Mouse (Mus musculus) G1E (cell line): ENCODE measurements around the gene Pitpna. TPM values are rescaled to one million over a fixed set of nuclear protein-coding genes. Genes with fewer than 3 reads are reported as not detected.
A peak's percentile ranks its signal among the peaks of the same experiment; 100 is the strongest.

Experiments
- ATAC-seq: 2 replicates; pipeline ENCODE4 v1.8.0; 2016; ENCODE audit warnings: mild to moderate bottlenecking; ENCODE audit not compliant: insufficient number of reproducible peaks, poor library complexity, low FRiP score, severe bottlenecking; ENCODE audit errors: extremely low read depth
- DNase-seq: peaks from one replicate; pipeline ENCODE4 v3.0.0; 2012; ENCODE audit warnings: low spot score
- H3K27me3 ChIP-seq: 2 replicates; pipeline ENCODE4 v1.6.1; 2012; ENCODE audit warnings: mild to moderate bottlenecking, low read length, inconsistent platforms; ENCODE audit not compliant: insufficient read depth
- H3K36me3 ChIP-seq: replicated peaks from 2 replicates; pipeline ENCODE3; 2012; ENCODE audit warnings: mild to moderate bottlenecking, inconsistent platforms
- H3K4me1 ChIP-seq: 2 replicates; pipeline ENCODE4 v1.6.1; 2012; ENCODE audit warnings: low read depth, low read length, inconsistent platforms, mixed read lengths; ENCODE audit not compliant: insufficient read depth
- H3K4me3 ChIP-seq: 2 replicates; pipeline ENCODE4 v1.5.1; 2012; ENCODE audit warnings: low read depth, mild to moderate bottlenecking, inconsistent platforms, low read length, moderate library complexity, mixed read lengths
- H3K9me3 ChIP-seq: replicated peaks from 2 replicates; pipeline ENCODE4 v1.6.1; 2012; ENCODE audit warnings: inconsistent platforms
- CTCF ChIP-seq: IDR thresholded peaks from 2 replicates; pipeline ENCODE4 v1.5.1; 2012; ENCODE audit warnings: low read depth, low read length, inconsistent platforms, mixed read lengths
- GATA1 ChIP-seq: IDR thresholded peaks from 2 replicates; pipeline ENCODE4 v1.6.1; 2012; ENCODE audit warnings: borderline replicate concordance, low read length, inconsistent platforms, mixed read lengths
- GATA2 ChIP-seq: IDR thresholded peaks from 2 replicates; pipeline ENCODE4 v1.6.1; 2012; ENCODE audit warnings: low read depth, low read length, inconsistent platforms, borderline replicate concordance
- POLR2AphosphoS5 ChIP-seq: IDR thresholded peaks from 2 replicates; pipeline ENCODE4 v1.6.1; 2012; ENCODE audit warnings: low read depth, low read length, inconsistent platforms; ENCODE audit not compliant: insufficient replicate concordance
- TAL1 ChIP-seq: conservative IDR thresholded peaks from 2 replicates; pipeline ENCODE4 v1.6.1; 2012; ENCODE audit warnings: low read depth, low read length, inconsistent platforms, mixed read lengths
- polyA plus RNA-seq: library from polyadenylated mRNA; stranded (reverse); fragments of >175 nt; gene quantifications from 2 replicates; pipeline ENCODE4 v1.2.3, GENCODE M21; 2012
- total RNA-seq, 2 experiments: library from RNA; stranded (forward) in 1 of 2; stranded (reverse) in 1 of 2; fragments of 200-1000 nt in 1 of 2; fragments of >200 nt in 1 of 2; fragmentation: Nextera tagmentation in 1 of 2; gene quantifications; 2 replicates each; pipeline ENCODE4 v1.2.3; 2014 to 2017

Pitpna gene
- total and polyA plus RNA-seq, 3 experiments, result 24.5 to 97.5 (median 43.2) TPM

DNA sequence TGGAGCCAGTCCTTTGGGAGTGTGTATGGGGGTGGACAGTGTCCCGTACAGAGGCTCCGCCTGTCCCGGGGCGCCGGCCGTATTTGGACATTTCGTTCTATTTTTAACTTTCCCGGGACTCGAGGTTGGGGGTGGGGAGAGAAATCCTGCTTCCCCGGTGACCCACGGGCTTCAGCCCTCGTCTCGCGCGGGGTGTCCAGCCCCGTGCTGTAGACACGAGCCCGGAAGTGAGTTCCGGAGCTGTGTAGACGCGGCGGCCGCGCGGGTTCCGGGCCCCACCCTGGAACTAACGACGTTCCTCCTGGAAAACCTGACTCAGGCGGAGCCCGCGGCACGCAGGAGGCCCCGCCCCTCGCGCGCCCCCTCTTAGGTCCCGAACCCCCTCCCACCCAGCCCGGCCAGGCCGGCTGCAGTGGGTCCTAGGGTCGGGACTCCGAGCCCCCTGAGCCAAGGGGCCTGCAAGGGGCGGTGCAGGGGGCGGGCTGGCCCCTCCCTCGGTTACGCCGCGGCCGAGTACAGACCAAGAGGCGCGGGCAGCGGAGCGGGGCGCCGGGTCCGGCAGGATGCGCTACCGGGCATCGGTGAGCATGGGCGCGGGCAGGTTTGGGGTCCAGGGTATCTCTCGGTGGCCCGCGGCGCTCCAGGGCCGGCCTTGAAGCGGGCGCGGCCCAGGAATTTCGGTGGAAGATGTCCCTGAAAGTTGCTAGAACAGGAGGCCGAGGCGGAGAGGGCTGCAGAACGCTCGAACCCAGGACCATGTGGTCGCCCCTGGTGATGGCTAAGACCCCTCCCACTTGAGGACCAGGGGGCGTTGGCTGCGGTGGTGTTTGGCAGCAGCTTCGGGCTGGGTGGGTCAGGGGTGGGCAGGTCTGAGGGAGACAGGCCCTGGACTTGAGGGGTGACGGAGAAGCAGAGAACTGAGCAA, 68.0 kb downstream of the Pitpna start:
- peak; percentile 63 for DNase-seq
- no peak for TF ChIP-seq CTCF
- no peak for TF ChIP-seq TAL1
- no peak for TF ChIP-seq POLR2AphosphoS5
- TF ChIP-seq GATA2, result no peak
- TF ChIP-seq GATA1, result no peak
- no peak for ATAC-seq
- H3K4me3 ChIP-seq, result peak overlapping the region; percentile 80
- peaks cover 42% of the 10 kb centered on the region for H3K36me3 ChIP-seq
- H3K4me1 ChIP-seq, result peaks cover 68% of the 10 kb centered on the region
- H3K9me3 ChIP-seq, result no peaks in the 10 kb centered on the region
- H3K27me3 ChIP-seq, result no peaks in the 10 kb centered on the region

DNA sequence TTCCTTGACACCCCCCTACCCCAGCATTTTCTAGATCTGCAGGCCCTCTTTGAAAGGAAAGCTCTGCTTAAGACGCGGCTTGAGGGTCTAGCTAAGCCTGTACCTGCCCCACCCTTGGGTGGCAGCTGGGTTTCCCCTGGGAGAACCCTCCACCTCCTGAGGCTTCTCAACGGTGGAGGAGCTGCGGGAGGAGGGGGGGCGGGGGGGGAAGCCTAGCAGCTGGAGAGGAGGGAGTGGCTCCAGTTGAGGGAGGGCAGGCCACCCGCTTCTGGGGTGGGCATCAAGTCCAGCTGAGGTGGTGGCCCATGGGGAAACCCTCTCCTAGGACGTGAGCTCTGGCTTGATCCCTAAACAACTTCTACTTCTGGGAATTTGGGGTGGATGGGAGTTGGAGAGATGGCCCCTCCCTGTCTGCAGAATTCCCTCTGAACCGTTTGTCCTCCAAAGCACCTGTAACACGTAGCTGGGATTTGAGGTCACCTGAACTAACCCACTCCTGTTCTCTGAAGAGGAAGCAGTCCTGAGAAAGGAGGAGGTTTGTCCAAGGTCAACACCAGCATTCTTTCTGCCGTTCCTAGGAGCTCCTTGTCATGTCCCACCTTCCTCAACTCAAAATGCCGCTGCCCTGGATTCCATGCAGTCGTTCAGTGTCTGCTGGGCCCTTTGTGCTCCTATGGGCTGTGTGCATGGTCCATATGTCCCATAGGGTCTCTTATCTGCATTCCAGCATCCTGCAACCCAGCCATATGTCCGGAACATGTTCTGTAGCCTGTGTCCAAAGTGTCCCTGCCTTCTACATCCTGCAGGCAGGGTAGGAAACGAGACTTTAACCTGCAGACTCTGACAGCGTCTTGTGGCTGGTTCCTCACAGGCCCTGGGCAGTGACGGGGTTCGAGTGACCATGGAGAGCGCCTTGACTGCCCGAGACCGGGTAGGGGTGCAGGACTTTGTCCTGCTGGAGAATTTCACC, 69.0 kb downstream of the Pitpna start:
- ATAC-seq (no peak), DNase-seq (peak; percentile 35)
- Histone ChIP-seq H3K4me1 (peaks cover 63% of the 10 kb centered on the region), H3K27me3 (no peaks in the 10 kb centered on the region), H3K9me3 (no peaks in the 10 kb centered on the region), H3K36me3 (peaks cover 52% of the 10 kb centered on the region), H3K4me3 (peak overlapping the region; percentile 80)
- TF ChIP-seq TAL1 (no peak), CTCF (no peak), POLR2AphosphoS5 (no peak), GATA2 (no peak), GATA1 (no peak)

DNA sequence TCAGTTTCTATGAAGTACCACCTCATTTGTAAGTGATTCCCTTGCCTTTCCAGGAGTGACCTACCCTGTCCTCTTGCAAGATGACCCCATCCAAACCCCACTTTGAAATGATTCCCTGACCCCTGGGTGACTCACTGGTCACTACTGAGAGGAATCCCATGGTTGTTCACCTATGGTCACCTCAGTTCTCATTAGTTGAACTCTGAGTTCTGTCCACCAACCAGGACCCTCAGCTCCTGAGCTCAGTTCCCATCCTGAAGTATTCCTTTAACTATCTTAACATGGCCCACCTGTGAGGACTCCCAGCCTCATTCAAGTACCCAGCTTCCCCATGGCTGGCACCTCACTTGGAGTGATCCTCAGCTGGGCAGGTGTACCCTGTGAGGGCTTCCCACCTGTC, 69.9 kb downstream of the Pitpna start:
- H3K36me3 ChIP-seq, result peaks cover 61% of the 10 kb centered on the region
- H3K27me3 ChIP-seq, result no peaks in the 10 kb centered on the region
- TF ChIP-seq GATA1 (no peak), CTCF (no peak), TAL1 (no peak), GATA2 (no peak), POLR2AphosphoS5 (no peak)
- H3K9me3 ChIP-seq, result no peaks in the 10 kb centered on the region
- no peak overlapping the region for H3K4me3 ChIP-seq
- ATAC-seq (no peak), DNase-seq (no peak)
- H3K4me1 ChIP-seq, result peaks cover 55% of the 10 kb centered on the region

- ATAC-seq (no peak), DNase-seq (no peak)
- TF ChIP-seq CTCF (no peak), GATA1 (no peak), TAL1 (no peak), GATA2 (no peak), POLR2AphosphoS5 (no peak)
- H3K4me1 ChIP-seq, result peaks cover 50% of the 10 kb centered on the region
- H3K36me3 ChIP-seq, result peaks cover 65% of the 10 kb centered on the region
- H3K9me3 ChIP-seq, result no peaks in the 10 kb centered on the region
- H3K4me3 ChIP-seq, result no peak overlapping the region
- no peaks in the 10 kb centered on the region for H3K27me3 ChIP-seq
These were observed 70.4 kb downstream of the Pitpna start for GRCm38 (mm10) chr11:75658311-75658710.

DNA sequence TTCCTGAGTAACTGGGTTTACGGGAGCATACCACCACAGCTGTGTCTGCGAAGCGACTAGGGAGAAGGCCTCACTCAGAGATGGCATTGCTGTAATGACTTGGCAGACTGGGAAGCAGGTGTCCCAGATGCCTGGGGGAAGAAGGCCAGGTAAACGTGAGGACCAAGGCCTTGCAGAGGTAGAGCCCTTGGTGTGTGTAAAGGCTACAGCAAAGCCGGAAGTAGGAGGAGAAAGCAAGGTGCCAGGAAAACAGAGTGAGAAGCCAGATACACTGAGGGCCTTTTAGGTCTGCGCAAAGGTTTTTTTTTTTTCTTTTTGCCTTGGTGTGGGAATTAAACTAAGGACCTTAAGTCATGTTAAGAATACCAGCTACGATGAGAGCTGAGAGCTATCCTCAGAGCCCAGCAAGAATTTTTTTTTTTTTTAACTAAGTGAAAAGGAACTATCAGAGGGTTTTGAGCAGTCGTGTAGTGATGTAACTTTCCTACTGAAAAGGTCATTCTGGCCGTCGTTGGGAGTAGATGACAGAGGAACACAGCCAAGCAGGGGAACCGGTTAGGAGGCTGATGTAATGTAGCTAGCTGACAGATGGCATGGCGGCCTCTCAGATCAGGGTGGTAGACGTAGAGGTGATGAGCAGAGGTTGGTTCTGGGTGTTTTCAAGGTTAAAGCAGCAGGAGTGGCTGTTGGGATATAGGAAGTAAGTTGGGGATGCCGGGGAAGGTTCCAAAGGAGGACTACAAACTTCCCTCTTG, 71.3 kb downstream of the Pitpna start:
- Histone ChIP-seq H3K36me3 (peaks cover 71% of the 10 kb centered on the region), H3K4me3 (no peak overlapping the region), H3K27me3 (no peaks in the 10 kb centered on the region), H3K9me3 (no peaks in the 10 kb centered on the region), H3K4me1 (peaks cover 43% of the 10 kb centered on the region)
- ATAC-seq (no peak), DNase-seq (no peak)
- TF ChIP-seq CTCF (no peak), GATA1 (no peak), GATA2 (no peak), TAL1 (no peak), POLR2AphosphoS5 (no peak)
